Mouse (Mus musculus) bone marrow, adult 2 months (tissue): ENCODE measurements around the gene C130026I21Rik.
"Not testable (repeated sequence)": the region's sequence is repeated elsewhere in the genome, so short reads cannot be mapped to it uniquely, and the experiment has no call there.

Source experiments
- CTCF ChIP-seq: fragments of 200-500 bp; IDR thresholded peaks from 2 replicates; pipeline ENCODE4 v1.5.1; 2011; ENCODE audit warnings: low read length, control low read depth; ENCODE audit not compliant: control insufficient read depth, insufficient read depth
- POLR2A ChIP-seq: fragments of 200-500 bp; IDR thresholded peaks from 2 replicates; pipeline ENCODE4 v1.6.1; 2011; ENCODE audit warnings: low read depth, mild to moderate bottlenecking, control low read depth, low read length, borderline replicate concordance; ENCODE audit not compliant: control insufficient read depth

DNA sequence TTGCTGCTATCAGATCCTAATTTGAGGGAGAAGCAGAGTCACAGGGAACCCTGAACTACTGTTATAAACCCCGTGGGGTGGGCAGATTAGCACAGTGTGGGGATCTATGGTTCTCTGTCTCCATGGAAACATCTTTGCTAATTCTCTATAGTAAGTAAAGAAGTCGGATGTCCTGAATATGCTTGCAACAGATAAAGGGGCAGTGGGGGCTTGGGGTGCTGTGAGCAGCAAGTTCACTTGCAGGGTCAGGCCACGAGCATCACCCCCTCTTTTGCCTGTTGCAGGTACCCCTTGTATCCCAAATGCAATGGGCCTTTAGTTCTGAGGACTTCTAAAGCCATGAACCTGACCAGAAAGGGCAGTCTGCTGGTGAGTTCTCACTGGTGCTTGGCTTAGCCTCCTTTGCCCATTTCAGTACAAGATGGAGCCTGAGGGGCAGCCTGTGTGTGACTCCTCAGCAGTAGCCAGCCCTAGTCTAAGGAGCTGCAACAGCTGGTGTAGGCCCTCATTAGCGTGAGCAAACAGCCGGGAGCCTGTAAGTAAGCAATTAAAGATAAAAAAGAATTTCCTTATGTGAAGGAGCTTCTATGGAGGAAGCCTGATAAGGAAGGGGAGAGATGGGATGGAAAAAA lies 276.6 kb downstream of the C130026I21Rik start:
- TF ChIP-seq CTCF, POLR2A: not testable (repeated sequence)
